ENCODE assay signal across 10 mouse cellular contexts in genomic region chr6:92869089-92869581, GRCm38 (mm10). TPM values are rescaled to one million over a fixed set of nuclear protein-coding genes. Genes with fewer than 3 reads are reported as not detected.
DNase-seq lines count a peak whose midpoint lies in the region; ATAC-seq and TF ChIP-seq lines count a peak whose summit lies in the region.
"Had no signal": no experiment of that assay in that cellular context is flagged by ENCODE, and none has a peak within 500 bp of the region (broad histone marks: within the 10 kb centered on the region; RNA-seq: fewer than 3 reads in every experiment).

Gm15737 (plus strand) TSS chr6:92869357.

- no peak for TF ChIP-seq CTCF in midbrain, postnatal 0 days (IDR thresholded peaks at IDR 0.05)

- peak within 1 kb of the TSS; percentile 12; the same call in 1 of the 2 replicates for H3K4me3 ChIP-seq in heart, embryonic 11.5 days (ENCODE audit: low read depth, low read length)
- no peak within 1 kb of the TSS for H3K4me3 ChIP-seq in stomach, embryonic 15.5 days (replicated peaks)
- no peak within 1 kb of the TSS for H3K4me3 ChIP-seq in midbrain, postnatal 0 days (ENCODE audit: low read depth, low read length)
- H3K4me3 ChIP-seq: erythroblast, embryonic 14.5 days had no signal

- H3K36me3 ChIP-seq in heart, embryonic 11.5 days (ENCODE audit: control insufficient read depth, insufficient read depth, low read length) = no peaks in the 10 kb centered on the region
- peaks cover 4% of the 10 kb centered on the region; the same call in 1 of the 2 replicates for H3K36me3 ChIP-seq in stomach, embryonic 15.5 days
- no peaks in the 10 kb centered on the region; the same call in 1 of the 2 replicates for H3K36me3 ChIP-seq in midbrain, postnatal 0 days (ENCODE audit: insufficient read depth, low read length)

- peak within 1 kb of the TSS; percentile 63; the same call in 1 of the 2 replicates for H3K9ac ChIP-seq in heart, embryonic 11.5 days (ENCODE audit: low read depth, low read length)
- no peak within 1 kb of the TSS for H3K9ac ChIP-seq in stomach, embryonic 15.5 days
- no peak within 1 kb of the TSS for H3K9ac ChIP-seq in midbrain, postnatal 0 days (replicated peaks; ENCODE audit: low read length, poor library complexity, severe bottlenecking)

- H3K9me3 ChIP-seq in heart, embryonic 11.5 days (replicated peaks; ENCODE audit: control insufficient read depth, low read length) = no peaks in the 10 kb centered on the region
- no peaks in the 10 kb centered on the region for H3K9me3 ChIP-seq in stomach, embryonic 15.5 days
- H3K9me3 ChIP-seq in midbrain, postnatal 0 days (ENCODE audit: low read length) = no peaks in the 10 kb centered on the region

- H3K4me1 ChIP-seq in heart, embryonic 11.5 days (ENCODE audit: control insufficient read depth, insufficient read depth, low read length) = peaks cover 20% of the 10 kb centered on the region
- peaks cover 14% of the 10 kb centered on the region for H3K4me1 ChIP-seq in stomach, embryonic 15.5 days
- H3K4me1 ChIP-seq in midbrain, postnatal 0 days (ENCODE audit: insufficient read depth, low read length) = no peaks in the 10 kb centered on the region

- peak within 1 kb of the TSS; percentile 98 for H3K27ac ChIP-seq in heart, embryonic 11.5 days (ENCODE audit: low read depth, low read length)
- H3K27ac ChIP-seq in stomach, embryonic 15.5 days = peak within 1 kb of the TSS; percentile 93
- H3K27ac ChIP-seq in midbrain, postnatal 0 days (ENCODE audit: low read depth, low read length) = no peak within 1 kb of the TSS

- peak within 1 kb of the TSS; percentile 47 for H3K4me2 ChIP-seq in heart, embryonic 11.5 days
- H3K4me2 ChIP-seq in stomach, embryonic 15.5 days = peak within 1 kb of the TSS; percentile 12; the same call in 1 of the 2 replicates
- H3K4me2 ChIP-seq in midbrain, postnatal 0 days (ENCODE audit: low read depth, low read length, poor library complexity, severe bottlenecking) = no peak within 1 kb of the TSS

- H3K27me3 ChIP-seq in heart, embryonic 11.5 days (ENCODE audit: control insufficient read depth, insufficient read depth, low read length) = no peaks in the 10 kb centered on the region
- H3K27me3 ChIP-seq in stomach, embryonic 15.5 days (replicated peaks) = no peaks in the 10 kb centered on the region
- H3K27me3 ChIP-seq in midbrain, postnatal 0 days (ENCODE audit: insufficient read depth, low read length) = no peaks in the 10 kb centered on the region

- ATAC-seq in heart, embryonic 11.5 days (replicated peaks; ENCODE audit: insufficient number of reproducible peaks, low FRiP score, low TSS enrichment) = peak; percentile 78
- ATAC-seq in stomach, embryonic 15.5 days (ENCODE audit: insufficient read depth, low FRiP score, low read depth) = peak; percentile 59
- no peak for ATAC-seq in midbrain, postnatal 0 days (ENCODE audit: low FRiP score)

- 26% methylated on average over 4 of the region's 4 CpGs for WGBS in heart, embryonic 11.5 days (ENCODE audit: insufficient replicate concordance)
- 27% methylated on average over 4 of the region's 4 CpGs for WGBS in stomach, embryonic 15.5 days
- 60% methylated on average over 4 of the region's 4 CpGs for WGBS in midbrain, postnatal 0 days

- DNase-seq in embryo, embryonic 10 days (ENCODE audit: low spot score) = peak; percentile 20
- DNase-seq in embryo, embryonic 9.5 days (ENCODE audit: extremely low spot score) = no peak
- DNase-seq in adipocyte (ENCODE audit: low spot score) = peak; percentile 87
- DNase-seq in kidney, postnatal 36 days = peak; percentile 40 to 66
- DNase-seq in midbrain, postnatal 0 days (ENCODE audit: low spot score) = no peak
- no peak for DNase-seq in cerebellum, postnatal 4 days (ENCODE audit: low spot score in 2 of 2)

RNA-seq across cellular contexts. Expression of gene Gm15737, which starts in this region (rescaled TPM):
- polyA plus RNA-seq in heart, embryonic 11.5 days (2014; fragmentation: Nextera tagmentation; extraction: Ambion mirVana) = 0.11 and 0.33 TPM in 2 replicates
- polyA plus RNA-seq in stomach, embryonic 15.5 days (2015; fragmentation: Nextera tagmentation; extraction: Ambion mirVana) = 0.05 and 0.15 TPM in 2 replicates
- not detected in 2 replicates for total RNA-seq in midbrain, postnatal 0 days (2014; rRNA removed)
- not detected in 2 replicates for polyA plus RNA-seq in midbrain, postnatal 0 days (2015; fragmentation: Nextera tagmentation; extraction: Ambion mirVana)
- polyA plus RNA-seq: C2C12; erythroblast, embryonic 14.5 days had no signal

Comparison
In these comparisons a context has a peak if more than half of its experiments do, and no peak if none do; other contexts are left out.
1. DNase-seq: peak in embryo, embryonic 10 days (single experiment), adipocyte (single experiment) and kidney, postnatal 36 days (2 of 2); none in embryo, embryonic 9.5 days (single experiment), midbrain, postnatal 0 days (single experiment) and cerebellum, postnatal 4 days (0 of 2).
2. Peak in ATAC-seq, H3K4me3 ChIP-seq, H3K27ac ChIP-seq, H3K9ac ChIP-seq and H3K4me2 ChIP-seq in heart, embryonic 11.5 days; RNA of the gene not detected or under 1 TPM.
3. Peak in ATAC-seq, H3K27ac ChIP-seq and H3K4me2 ChIP-seq in stomach, embryonic 15.5 days; RNA of the gene not detected or under 1 TPM.